Mouse (Mus musculus) midbrain, embryonic 11.5 days (tissue): ENCODE results near the gene Sirt2. TPM values are rescaled to one million over a fixed set of nuclear protein-coding genes. Genes with fewer than 3 reads are reported as not detected.

Experiments
- ATAC-seq: fragments of 200-750 bp; cut with Nextera tagmentation; 2 replicates; pipeline ENCODE4 v1.8.0; 2017; ENCODE audit warnings: moderate TSS enrichment, moderate library complexity; ENCODE audit not compliant: low FRiP score
- DNase-seq: peaks from one replicate; pipeline ENCODE4 v3.0.0; 2015; ENCODE audit warnings: low spot score; ENCODE audit errors: missing footprints
- H3K27ac ChIP-seq: fragments of 300-500 bp; sonication (generic); 2 replicates; pipeline ENCODE4 v1.5.1; 2014; ENCODE audit warnings: low read depth, low read length
- H3K27me3 ChIP-seq: fragments of 300-500 bp; sonication (generic); 2 replicates; pipeline ENCODE4 v1.6.1; 2014; ENCODE audit warnings: mild to moderate bottlenecking, low read length, moderate library complexity, mixed read lengths; ENCODE audit not compliant: control insufficient read depth, insufficient read depth
- H3K36me3 ChIP-seq: fragments of 300-500 bp; sonication (generic); 2 replicates; pipeline ENCODE4 v1.6.1; 2014; ENCODE audit warnings: mild to moderate bottlenecking, low read length, moderate library complexity, mixed read lengths; ENCODE audit not compliant: control insufficient read depth, insufficient read depth
- H3K4me1 ChIP-seq: fragments of 300-500 bp; sonication (generic); 2 replicates; pipeline ENCODE4 v1.6.1; 2014; ENCODE audit warnings: low read length; ENCODE audit not compliant: control insufficient read depth, insufficient read depth
- H3K4me2 ChIP-seq: fragments of 300-500 bp; sonication (generic); 2 replicates; pipeline ENCODE4 v1.6.1; 2014; ENCODE audit warnings: mild to moderate bottlenecking, moderate library complexity
- H3K4me3 ChIP-seq: fragments of 300-500 bp; sonication (generic); 2 replicates; pipeline ENCODE4 v1.5.1; 2014; ENCODE audit warnings: low read depth, low read length
- H3K9ac ChIP-seq: fragments of 300-500 bp; sonication (generic); 2 replicates; pipeline ENCODE4 v1.6.1; 2014; ENCODE audit warnings: low read length
- H3K9me3 ChIP-seq: fragments of 300-500 bp; sonication (generic); 2 replicates; pipeline ENCODE4 v1.6.1; 2016; ENCODE audit warnings: low read length; ENCODE audit not compliant: control insufficient read depth
- WGBS: fragments of 180-500 bp; shearing (Covaris S2); extraction: QIAGEN DNeasy Blood & Tissue Kit; methylation state at CpG from one replicate; pipeline ENCODE4 v1.1.7; 2014; 5-methylcytosine and 5-hydroxymethylcytosine counted together
- polyA plus RNA-seq: library from polyadenylated mRNA; unstranded; fragments of >200 nt; fragmentation: Nextera tagmentation; extraction: Ambion mirVana; gene quantifications from 2 replicates; pipeline ENCODE4 v1.2.1, GENCODE M21; 2014

Gene Sirt2
- polyA plus RNA-seq, 1 experiment from 2014 or later: 76.5 TPM

- Histone ChIP-seq H3K4me1 (peaks cover 27% of the 10 kb centered on the region), H3K9me3 (no peaks in the 10 kb centered on the region), H3K4me3 (peak overlapping the region; percentile 75), H3K9ac (peak overlapping the region; percentile 91), H3K36me3 (peaks cover 4% of the 10 kb centered on the region; the same call in 1 of the 2 replicates), H3K27me3 (no peaks in the 10 kb centered on the region), H3K4me2 (peak overlapping the region; percentile 92), H3K27ac (no peak overlapping the region; the same call in 1 of the 2 replicates)
- ATAC-seq: no peak
- 34% methylated on average over 6 of the region's 8 CpGs for WGBS
- DNase-seq: no peak
Observed at GRCm38 (mm10) chr7:28807641-28808220, 41.2 kb downstream of the Sirt2 start.

DNA sequence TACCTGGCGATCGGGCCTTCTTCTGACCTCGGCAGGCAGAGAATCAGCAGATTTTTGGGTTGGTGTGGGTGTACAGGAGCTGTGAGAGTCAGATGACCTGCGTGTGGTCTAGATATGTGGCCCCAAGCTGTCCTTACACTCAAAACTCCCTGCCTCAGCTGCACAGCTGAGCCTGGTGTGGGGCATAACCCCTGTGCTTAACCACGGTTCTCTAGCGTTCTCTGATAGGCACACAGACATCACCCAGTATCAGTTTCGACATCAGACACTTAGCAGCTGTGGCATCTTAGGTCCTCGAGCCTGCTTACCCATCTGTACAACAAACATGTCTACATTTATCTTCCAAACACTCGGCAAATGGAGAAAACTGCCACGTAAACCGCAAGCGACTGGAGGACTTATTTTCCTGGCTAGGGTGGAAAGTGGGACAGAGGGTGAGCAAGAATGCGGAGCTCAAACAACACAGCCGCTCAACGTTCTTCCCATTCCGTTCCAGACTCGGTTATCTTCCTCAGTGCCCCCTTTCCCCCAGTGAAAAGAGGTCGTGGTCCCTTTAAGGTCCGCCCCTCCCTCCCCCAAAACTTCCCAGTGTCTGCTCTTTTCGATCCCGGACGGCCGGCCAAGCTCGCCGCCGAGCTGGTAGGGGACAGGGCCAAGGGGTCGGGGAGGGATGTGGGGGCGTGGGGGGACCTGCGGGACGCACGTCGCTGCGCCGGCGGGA, 41.8 kb downstream of the Sirt2 start, which contains the start of gene Hnrnpl:
Gene Hnrnpl (plus strand): TSS at position 321 of the 721 bp plus-strand sequence.
- peak; percentile 97 for DNase-seq

GRCm38 (mm10) chr7:28808957-28809393, 42.4 kb downstream of the Sirt2 start:
- Histone ChIP-seq H3K27me3 (no peaks in the 10 kb centered on the region), H3K4me1 (peaks cover 22% of the 10 kb centered on the region), H3K9ac (peak overlapping the region; percentile 91), H3K4me2 (peak overlapping the region; percentile 92), H3K36me3 (peaks cover 13% of the 10 kb centered on the region), H3K4me3 (peak overlapping the region; percentile 75), H3K9me3 (no peaks in the 10 kb centered on the region), H3K27ac (peak overlapping the region; percentile 99)
- peak; percentile 100 for DNase-seq
- peak; percentile 72 for ATAC-seq
- WGBS: 0% methylated on average over 32 of the region's 32 CpGs

More for the DNA sequence above, 41.8 kb downstream of the Sirt2 start, which contains the start of gene Hnrnpl:
- 3% methylated on average over 35 of the region's 35 CpGs for WGBS
- no peaks in the 10 kb centered on the region for H3K27me3 ChIP-seq
- H3K4me1 ChIP-seq: peaks cover 23% of the 10 kb centered on the region
- peak within 1 kb of the TSS; percentile 75 for H3K4me3 ChIP-seq
- peak; percentile 23 for ATAC-seq
- peak within 1 kb of the TSS; percentile 91 for H3K9ac ChIP-seq
- peak within 1 kb of the TSS; percentile 92 for H3K4me2 ChIP-seq
- peaks cover 7% of the 10 kb centered on the region for H3K36me3 ChIP-seq
- H3K9me3 ChIP-seq: no peaks in the 10 kb centered on the region
- H3K27ac ChIP-seq: peak within 1 kb of the TSS; percentile 99

DNA sequence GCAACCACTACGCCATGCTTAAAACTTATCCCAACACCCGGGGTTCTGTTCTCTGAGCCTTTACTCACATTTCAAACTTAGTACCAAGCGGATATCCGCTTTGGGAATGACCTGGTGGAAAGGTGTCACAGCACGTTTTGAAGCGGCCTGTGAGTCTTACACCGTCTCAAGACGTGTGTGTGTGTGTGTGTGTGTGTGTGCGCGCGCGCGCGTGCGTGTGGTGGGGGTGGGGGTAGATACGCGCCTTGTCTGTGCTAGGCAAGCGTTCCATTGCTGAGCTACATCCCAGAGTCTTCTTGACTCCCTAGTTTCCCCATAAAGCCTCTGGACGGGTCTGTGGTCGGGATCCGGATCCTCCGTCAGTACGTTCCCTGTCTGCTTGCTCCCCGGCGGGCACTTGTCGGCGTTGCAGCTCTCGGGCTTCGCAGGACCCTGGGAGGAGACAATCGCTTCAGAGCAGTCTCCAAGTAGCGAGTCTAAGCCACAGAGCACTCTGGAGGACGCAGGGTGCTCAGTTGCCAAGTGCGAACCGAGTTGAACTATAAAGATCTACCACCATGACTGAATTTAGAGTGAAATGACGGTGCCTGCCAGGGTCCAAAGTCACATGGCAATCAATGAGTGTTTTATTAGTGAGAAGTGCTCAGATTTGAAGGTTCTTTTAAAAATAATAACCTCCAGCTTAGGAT, 43.0 kb downstream of the Sirt2 start:
- Histone ChIP-seq H3K4me3 (peak overlapping the region; percentile 75), H3K27ac (peak overlapping the region; percentile 99), H3K4me2 (peak overlapping the region; percentile 92), H3K4me1 (peaks cover 22% of the 10 kb centered on the region), H3K36me3 (peaks cover 19% of the 10 kb centered on the region), H3K27me3 (no peaks in the 10 kb centered on the region), H3K9ac (peak overlapping the region; percentile 91), H3K9me3 (no peaks in the 10 kb centered on the region)
- ATAC-seq: peak; percentile 26
- under 1% methylated on average over 35 of the region's 35 CpGs for WGBS
- peak; percentile 97 for DNase-seq

DNA sequence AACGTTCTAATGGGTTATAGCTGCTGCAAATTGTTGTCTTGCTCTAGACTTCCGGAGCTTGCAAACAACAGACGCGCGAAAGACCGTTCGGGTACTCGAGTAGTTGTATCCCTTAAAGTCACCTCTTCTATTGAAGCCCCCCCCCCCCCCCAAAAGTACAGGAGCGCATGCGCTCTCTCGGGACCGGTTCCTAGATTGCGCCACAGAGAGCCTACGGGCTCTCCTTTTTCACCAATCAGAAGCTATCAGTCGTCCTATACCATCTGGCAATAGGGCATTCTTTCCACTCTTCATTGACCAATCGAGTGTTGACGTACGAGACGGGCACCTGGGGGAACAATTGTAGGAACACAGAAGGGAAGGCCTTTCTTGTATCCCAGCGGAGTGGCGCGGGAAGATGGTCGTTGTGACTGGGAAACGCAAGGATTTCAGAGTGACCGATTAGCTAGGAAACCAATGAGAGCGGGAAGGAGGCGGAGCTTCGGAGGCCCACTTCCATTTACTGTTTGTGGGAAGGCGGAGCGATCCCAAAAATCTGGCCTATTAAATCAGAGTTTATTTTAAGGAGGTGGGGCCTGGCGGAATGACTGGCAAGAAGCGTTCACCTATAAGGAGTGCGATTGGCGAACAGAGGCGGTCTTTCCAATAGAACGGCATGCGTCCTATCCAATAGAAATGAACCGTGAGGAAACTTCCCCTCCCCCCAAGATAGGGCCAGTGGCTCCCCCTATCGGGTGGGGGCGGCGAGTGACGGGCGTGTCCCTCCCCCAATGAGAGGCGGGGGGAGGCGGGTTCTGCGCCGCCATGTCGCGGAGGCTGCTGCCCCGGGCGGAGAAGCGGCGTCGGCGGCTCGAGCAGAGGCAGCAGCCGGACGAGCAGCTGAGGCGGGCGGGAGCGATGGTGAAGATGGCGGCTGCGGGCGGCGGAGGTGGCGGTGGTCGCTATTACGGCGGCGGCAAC, 43.9 kb downstream of the Sirt2 start:
- Histone ChIP-seq H3K4me3 (peak overlapping the region; percentile 87), H3K9me3 (no peaks in the 10 kb centered on the region), H3K9ac (peak overlapping the region; percentile 95), H3K4me2 (peak overlapping the region; percentile 97), H3K27me3 (no peaks in the 10 kb centered on the region), H3K36me3 (peaks cover 26% of the 10 kb centered on the region), H3K27ac (peak overlapping the region; percentile 99), H3K4me1 (peaks cover 22% of the 10 kb centered on the region)
- WGBS: under 1% methylated on average over 67 of the region's 70 CpGs
- ATAC-seq (peak; percentile 90), DNase-seq (peak; percentile 100)

- Histone ChIP-seq H3K9me3 (no peaks in the 10 kb centered on the region), H3K4me3 (peak overlapping the region; percentile 87), H3K4me1 (peaks cover 27% of the 10 kb centered on the region), H3K27me3 (no peaks in the 10 kb centered on the region), H3K27ac (peak overlapping the region; percentile 95), H3K4me2 (peak overlapping the region; percentile 97), H3K36me3 (peaks cover 32% of the 10 kb centered on the region), H3K9ac (peak overlapping the region; percentile 95)
- DNase-seq (peak; percentile 99), ATAC-seq (peak; percentile 17)
- under 1% methylated on average over 40 of the region's 40 CpGs for WGBS
Observed at GRCm38 (mm10) chr7:28811228-28811627, 44.7 kb downstream of the Sirt2 start.

GRCm38 (mm10) chr7:28811640-28812275, 45.2 kb downstream of the Sirt2 start:
- Histone ChIP-seq H3K36me3 (peaks cover 34% of the 10 kb centered on the region), H3K9me3 (no peaks in the 10 kb centered on the region), H3K4me3 (peak overlapping the region; percentile 87), H3K27ac (peak overlapping the region; percentile 35; the same call in 1 of the 2 replicates), H3K4me1 (peaks cover 28% of the 10 kb centered on the region), H3K9ac (peak overlapping the region; percentile 95), H3K4me2 (peak overlapping the region; percentile 97), H3K27me3 (no peaks in the 10 kb centered on the region)
- ATAC-seq: no peak
- peak; percentile 86 for DNase-seq
- 16% methylated on average over 7 of the region's 7 CpGs for WGBS

DNA sequence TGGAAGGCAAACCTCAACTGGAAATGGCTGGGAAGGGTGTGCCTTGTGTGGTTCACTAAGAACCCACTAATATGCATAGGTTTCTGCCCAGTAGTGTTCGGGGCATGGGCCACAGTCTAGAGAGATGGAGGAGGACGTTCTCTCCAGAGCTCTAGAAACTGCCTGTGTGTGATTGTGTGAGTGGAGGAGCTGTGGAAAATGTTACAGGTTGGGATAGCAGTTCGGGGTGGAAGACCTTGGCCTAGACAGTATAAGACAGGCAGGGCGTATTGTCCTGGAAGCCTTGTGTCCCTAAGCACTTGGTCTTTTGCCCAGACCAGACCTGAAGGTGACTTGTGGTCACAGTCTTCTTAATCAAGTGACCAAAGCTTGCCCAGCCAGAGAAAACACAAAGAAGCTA, 45.9 kb downstream of the Sirt2 start:
- H3K27ac ChIP-seq: no peak overlapping the region
- DNase-seq: peak; percentile 87
- no peak for ATAC-seq
- peak overlapping the region; percentile 97 for H3K4me2 ChIP-seq
- H3K9ac ChIP-seq: peak overlapping the region; percentile 95
- H3K4me3 ChIP-seq: peak overlapping the region; percentile 87
- WGBS: 79% methylated on average over 4 of the region's 4 CpGs
- peaks cover 30% of the 10 kb centered on the region for H3K4me1 ChIP-seq
- H3K9me3 ChIP-seq: no peaks in the 10 kb centered on the region
- H3K27me3 ChIP-seq: no peaks in the 10 kb centered on the region
- H3K36me3 ChIP-seq: peaks cover 40% of the 10 kb centered on the region
